Mouse (Mus musculus) liver (tissue): ENCODE measurements around the gene Rab7.

Experiments used
- DNase-seq: peaks from one replicate; pipeline ENCODE4 v3.0.0-alpha.2; 2020; ENCODE audit warnings: mixed read lengths

The Rab7 gene

GRCm38 (mm10) chr6:88044577-88045405 lies at the start of gene Rab7:
Rab7 (minus strand) TSS chr6:88045270.
- peak; percentile 93 for DNase-seq

GRCm38 (mm10) chr6:88088971-88089370 lies 43.9 kb upstream of the Rab7 start:
- DNase-seq = no peak

GRCm38 (mm10) chr6:88084278-88085151 lies 39.4 kb upstream of the Rab7 start, which contains the start of gene Rpn1:
Rpn1 (plus strand) TSS chr6:88084482.
- DNase-seq = peak; percentile 98

- no peak for DNase-seq
Measured at GRCm38 (mm10) chr6:88083672-88084071, 38.6 kb upstream of the Rab7 start.

DNA sequence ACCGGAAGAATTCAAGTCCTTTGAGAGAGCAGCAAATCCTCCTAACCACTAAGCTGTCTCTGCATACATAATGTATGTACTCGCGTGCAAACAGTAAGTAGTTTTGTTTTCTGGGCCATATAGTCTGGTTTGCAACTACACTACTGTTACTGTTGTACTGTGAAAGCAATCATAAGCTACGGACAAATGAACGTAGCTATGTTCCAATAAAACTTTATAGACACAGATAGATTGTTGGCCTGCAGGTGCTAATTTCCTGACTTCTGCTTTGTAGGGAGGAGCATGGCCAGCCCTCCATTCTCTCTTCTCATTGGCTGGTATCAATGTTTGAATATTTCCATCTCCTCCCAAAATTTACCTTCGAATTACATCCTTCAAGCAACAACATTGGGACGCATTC lies 38.0 kb upstream of the Rab7 start:
- DNase-seq = no peak

DNA sequence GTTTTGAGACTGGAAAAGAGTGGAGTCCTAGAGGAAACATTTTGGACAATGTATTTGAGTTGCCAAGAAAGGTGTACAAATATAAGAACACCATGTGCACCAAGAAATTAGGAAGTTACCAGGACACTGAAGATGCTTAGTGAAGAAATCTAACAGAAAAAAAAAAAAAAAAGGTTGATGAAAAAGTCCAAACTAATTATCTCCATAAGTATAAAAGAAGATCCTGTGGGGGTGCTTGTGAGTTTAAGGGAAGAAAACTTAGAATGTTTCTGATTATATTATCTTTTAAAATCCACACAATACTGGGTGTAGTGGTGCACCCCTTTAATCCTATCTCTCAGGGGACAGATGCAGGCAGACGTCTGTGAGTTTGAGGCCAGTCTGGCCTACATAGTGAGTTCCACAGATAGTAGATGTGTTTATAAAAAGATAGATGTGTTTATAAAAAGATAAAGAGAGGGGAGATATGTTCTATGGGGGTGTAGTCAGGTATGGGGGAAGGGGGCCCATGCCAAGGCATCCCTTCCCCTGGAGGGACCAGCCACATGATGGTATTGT lies 31.0 kb upstream of the Rab7 start:
- DNase-seq = no peak

DNA sequence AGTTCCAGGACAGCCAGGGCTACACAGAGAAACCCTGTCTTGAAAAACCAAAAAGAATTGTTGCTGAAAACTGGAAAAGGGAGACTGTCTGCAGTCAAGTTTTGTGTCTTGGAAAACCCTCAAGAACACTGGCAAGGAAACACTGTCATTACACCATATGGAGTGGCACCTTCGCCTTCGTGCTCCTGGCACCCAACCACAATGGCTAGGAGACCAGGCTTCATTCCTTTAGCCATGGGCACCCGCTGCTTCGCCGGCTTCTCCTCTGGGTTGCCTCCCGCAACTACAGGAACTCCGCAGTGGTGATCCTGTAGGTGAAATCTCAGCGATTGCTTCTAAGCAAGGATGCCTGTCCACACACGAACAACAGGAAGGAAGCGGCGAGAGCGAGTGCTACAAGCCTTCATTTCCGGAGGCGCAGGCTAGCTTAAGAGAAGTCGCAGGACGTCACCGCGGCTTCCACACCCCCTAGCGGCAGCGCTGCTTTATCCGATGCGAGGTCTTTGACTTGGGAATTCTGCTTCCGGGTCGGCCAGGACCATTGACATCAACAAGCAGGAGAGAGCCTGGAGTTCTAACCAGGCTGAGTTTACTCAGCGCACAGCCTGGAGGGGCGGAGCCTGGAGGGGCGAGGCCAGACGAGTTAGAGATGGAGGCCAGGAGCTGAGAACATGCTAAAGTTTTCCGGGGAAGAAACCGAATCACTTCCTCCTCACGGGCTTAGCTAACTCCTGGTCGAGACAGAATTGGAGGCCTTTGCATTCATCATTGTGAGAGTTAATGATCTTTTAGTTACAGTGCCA lies 29.9 kb upstream of the Rab7 start:
- DNase-seq = peak; percentile 95

GRCm38 (mm10) chr6:88071216-88071615 lies 26.1 kb upstream of the Rab7 start:
- DNase-seq = no peak

- no peak for DNase-seq
Measured at GRCm38 (mm10) chr6:88070468-88070867, 25.4 kb upstream of the Rab7 start.

GRCm38 (mm10) chr6:88068739-88069138 lies 23.7 kb upstream of the Rab7 start:
- DNase-seq = no peak

GRCm38 (mm10) chr6:88067722-88068121 lies 22.7 kb upstream of the Rab7 start:
- no peak for DNase-seq

DNA sequence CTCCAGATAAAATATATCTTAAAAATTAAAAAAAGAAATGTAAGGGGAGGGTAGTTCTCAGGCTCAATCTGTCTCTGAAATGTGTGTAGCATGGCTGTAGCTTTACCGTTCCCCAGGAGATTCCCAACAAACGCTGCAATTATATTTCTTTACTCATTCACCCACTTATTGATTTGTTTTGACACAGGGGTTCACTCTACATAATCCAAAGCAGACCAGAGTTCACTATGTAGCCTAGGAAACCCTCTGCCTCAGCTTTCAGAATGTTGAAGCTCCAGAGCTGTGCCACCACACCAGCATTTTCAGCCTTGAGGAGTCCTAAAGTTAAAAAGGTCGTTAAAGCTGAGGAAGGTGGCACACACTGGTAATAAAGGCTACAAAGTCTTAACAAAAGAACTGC lies 20.9 kb upstream of the Rab7 start:
- no peak for DNase-seq

DNA sequence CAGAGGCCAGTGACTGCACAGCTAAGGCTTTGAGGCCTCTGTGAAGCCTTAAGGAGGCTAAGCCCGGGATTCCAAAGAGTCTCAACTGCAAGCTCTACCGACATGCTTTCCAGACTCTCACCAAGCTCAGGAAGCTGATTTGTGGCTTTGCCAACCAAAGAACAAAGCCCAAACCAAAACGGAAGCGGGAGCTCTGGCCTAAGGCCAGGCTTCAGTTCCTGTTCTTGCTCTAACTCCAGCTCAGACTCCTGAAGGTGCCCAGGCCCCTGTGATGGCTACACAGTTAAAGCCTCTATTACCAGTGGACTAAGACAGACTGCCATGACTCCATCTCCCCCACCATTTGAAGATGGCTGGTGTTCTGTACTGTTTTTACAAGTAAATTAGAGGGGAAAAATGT lies 20.0 kb upstream of the Rab7 start:
- peak; percentile 19 for DNase-seq

DNA sequence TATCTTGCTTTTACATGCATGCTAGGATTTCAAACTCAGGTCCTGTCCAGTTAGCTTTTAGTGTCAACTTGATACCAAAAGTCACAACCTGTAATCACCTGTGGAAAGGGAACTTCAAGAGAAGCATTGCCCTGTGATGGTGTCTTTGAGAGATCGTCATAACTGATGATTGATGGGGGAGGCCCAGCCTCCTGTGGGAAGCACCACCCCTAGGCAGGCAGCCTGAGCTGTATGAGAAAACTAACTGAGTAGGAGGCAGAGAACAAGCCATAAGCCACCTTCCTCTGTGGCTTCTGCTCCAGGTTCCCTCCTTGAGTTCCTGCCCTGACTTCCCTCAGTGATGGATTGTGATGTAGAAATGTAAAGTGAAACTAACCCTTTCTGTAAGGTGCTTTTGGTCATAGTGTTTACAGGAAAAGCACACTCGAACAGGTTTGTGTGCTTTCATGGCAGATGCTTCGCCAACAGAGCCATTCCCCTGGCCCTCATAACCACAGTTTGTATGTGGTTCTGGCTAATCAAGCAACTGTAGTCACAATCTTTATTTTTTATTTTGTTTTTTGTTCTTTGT lies 19.1 kb upstream of the Rab7 start:
- DNase-seq = no peak

GRCm38 (mm10) chr6:88062398-88062797 lies 17.3 kb upstream of the Rab7 start:
- DNase-seq = no peak

DNA sequence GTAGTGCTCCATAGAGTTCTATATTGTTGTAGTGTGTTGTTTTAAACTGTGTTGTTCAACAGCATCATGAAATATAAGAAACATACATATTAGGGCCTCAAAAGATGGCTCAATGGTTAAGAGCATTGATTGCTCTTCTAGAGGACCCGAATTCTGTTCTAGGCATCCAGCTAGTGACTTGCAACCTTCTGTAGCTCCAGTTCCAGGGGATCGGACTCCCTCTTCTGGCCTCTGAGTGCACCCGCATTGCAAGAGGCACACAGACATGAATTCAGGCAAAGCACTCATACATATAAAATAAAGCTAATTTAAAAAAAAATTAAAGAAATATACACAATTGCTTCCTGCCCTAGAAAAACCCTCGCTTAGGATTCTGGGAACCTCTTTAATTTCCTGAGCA lies 16.3 kb upstream of the Rab7 start:
- no peak for DNase-seq

GRCm38 (mm10) chr6:88060602-88061001 lies 15.5 kb upstream of the Rab7 start:
- DNase-seq = no peak

DNA sequence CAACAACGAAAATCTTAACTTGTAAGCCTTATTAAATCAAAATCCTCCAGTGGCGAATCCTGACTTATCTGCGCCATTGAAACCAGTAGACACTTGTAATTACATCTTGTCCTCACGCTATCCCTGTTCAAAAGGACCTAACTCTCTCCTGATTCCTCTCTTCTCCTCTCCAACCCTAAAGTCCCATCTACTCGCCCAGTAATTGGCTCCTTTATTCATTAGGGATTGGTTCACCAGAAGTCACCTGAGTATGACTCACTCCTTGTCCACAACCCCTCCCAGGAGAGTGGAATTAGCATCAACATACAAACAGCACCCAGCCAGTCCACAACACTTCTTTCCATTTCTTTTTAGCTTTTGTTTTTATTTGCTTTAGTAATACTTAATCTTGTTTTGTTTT lies 14.8 kb upstream of the Rab7 start:
- DNase-seq = no peak

GRCm38 (mm10) chr6:88056866-88057265 lies 11.8 kb upstream of the Rab7 start:
- DNase-seq = no peak

GRCm38 (mm10) chr6:88055663-88056062 lies 10.6 kb upstream of the Rab7 start:
- DNase-seq = no peak

- no peak for DNase-seq
Measured at GRCm38 (mm10) chr6:88054081-88054835, 9.2 kb upstream of the Rab7 start.
